Mouse (Mus musculus) MN1 (cell line): ENCODE measurements around the gene Tlr8.

ENCODE experiments used
- DNase-seq: peaks from one replicate; pipeline ENCODE4 v3.0.0-alpha.2; 2016; ENCODE audit warnings: low spot score

The Tlr8 gene

DNA sequence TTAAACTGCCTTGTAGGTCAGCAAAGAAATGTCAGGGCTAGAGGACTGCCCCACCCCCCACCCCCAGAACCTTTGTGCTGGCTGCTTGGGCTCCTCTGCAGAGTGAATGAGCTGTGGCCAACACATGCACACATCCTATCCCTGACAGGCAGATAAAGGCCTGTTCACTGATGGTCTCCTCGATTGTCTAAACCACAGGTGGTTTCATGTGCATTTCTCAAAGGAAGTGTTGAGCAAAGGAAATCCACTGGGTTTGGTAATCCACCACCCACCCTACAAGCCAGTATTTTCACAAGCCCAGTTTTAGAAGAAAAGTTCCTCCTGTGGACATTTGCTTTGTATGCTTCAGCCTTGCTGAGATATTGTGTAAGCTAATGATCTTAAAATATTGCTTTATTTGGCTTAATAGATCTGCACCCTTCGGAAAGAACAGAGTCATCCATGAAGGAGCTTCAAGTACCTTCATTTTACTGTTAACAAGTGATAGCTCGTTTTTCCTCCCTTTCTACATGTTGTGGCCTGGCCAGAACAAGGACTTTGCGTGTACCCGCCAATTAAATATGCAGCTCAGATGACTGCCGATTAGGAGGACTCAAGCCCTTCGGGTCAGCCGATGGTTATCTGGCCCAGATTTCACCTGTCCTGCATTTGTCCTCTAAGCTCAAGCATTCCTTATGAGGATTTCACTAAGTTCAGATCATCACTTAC, 58.2 kb downstream of the Tlr8 start:
- no peak for DNase-seq

DNA sequence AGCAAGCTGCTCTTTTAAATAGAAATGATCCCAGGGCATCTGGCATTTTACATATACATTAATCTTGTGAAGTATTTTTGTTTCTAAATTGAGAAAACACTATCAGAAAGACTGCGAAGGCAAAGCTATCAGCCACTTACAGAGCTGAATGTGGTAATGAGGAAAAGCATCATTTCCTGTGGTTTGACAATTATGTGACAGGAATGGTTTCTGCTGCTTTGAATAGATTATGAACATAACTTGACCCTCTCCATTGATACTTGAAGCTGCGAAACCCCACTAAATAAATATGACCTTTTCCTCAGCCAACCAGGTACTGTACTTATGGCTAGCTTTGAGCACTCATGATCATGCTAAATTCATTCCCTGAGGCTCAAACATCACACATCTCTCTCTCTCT, 62.8 kb downstream of the Tlr8 start:
- DNase-seq, result no peak

DNA sequence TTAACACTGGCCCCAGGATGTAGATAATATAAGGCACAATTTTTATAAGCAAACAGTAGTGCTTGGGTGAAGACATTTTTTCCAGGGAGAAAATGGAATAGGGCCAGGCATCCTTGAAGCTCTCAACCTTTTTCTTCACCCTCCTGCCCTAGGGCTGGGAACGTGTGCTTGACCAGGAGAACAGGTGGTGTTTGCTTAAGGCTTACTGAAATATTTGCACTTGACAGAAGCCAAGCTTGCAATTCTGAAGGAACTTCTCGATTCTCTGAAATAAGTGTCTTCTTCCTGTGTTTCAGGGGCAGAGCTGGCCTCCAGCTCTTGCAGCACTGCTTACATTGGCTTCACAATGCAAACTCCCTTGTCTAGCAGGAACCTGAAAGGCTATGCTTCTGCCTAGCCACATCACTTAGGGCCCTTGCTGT, 68.9 kb downstream of the Tlr8 start:
- DNase-seq, result no peak
